Mouse (Mus musculus) liver, embryonic 13.5 days (tissue): ENCODE measurements around the gene Gm11733. TPM values are rescaled to one million over a fixed set of nuclear protein-coding genes. Genes with fewer than 3 reads are reported as not detected.

Experiments used
- ATAC-seq: fragments of 200-750 bp; cut with Nextera tagmentation; 2 replicates; pipeline ENCODE4 v1.8.0; 2017; ENCODE audit warnings: low read depth, mild to moderate bottlenecking, moderate number of reproducible peaks, moderate library complexity
- DNase-seq: peaks from one replicate; pipeline ENCODE4 v3.0.0; 2022
- H3K27ac ChIP-seq: fragments of 300-500 bp; sonication (generic); 2 replicates; pipeline ENCODE4 v1.5.1; 2015; ENCODE audit warnings: moderate library complexity, mild to moderate bottlenecking, inconsistent platforms
- H3K27me3 ChIP-seq: fragments of 300-500 bp; sonication (generic); 2 replicates; pipeline ENCODE4 v1.6.1; 2015; ENCODE audit warnings: mild to moderate bottlenecking, inconsistent platforms
- H3K36me3 ChIP-seq: fragments of 300-500 bp; sonication (generic); 2 replicates; pipeline ENCODE4 v1.6.1; 2015; ENCODE audit warnings: mild to moderate bottlenecking, inconsistent platforms
- H3K4me1 ChIP-seq: fragments of 300-500 bp; sonication (generic); replicated peaks from 2 replicates; pipeline ENCODE4 v1.6.1; 2015; ENCODE audit warnings: inconsistent platforms
- H3K4me2 ChIP-seq: fragments of 300-500 bp; sonication (generic); 2 replicates; pipeline ENCODE4 v1.6.1; 2015; ENCODE audit warnings: inconsistent platforms, mild to moderate bottlenecking, moderate library complexity
- H3K4me3 ChIP-seq: fragments of 300-500 bp; sonication (generic); replicated peaks from 2 replicates; pipeline ENCODE4 v1.5.1; 2015; ENCODE audit warnings: mild to moderate bottlenecking, inconsistent platforms
- H3K9ac ChIP-seq: fragments of 300-500 bp; sonication (generic); 2 replicates; pipeline ENCODE4 v1.6.1; 2015; ENCODE audit warnings: mild to moderate bottlenecking, inconsistent platforms
- H3K9me3 ChIP-seq: fragments of 300-500 bp; sonication (generic); replicated peaks from 2 replicates; pipeline ENCODE4 v1.6.1; 2016; ENCODE audit warnings: inconsistent platforms
- WGBS: fragments of 180-500 bp; shearing (Covaris S2); methylation state at CpG from one replicate; pipeline ENCODE4 v1.1.7; 2015; ENCODE audit not compliant: insufficient replicate concordance; 5-methylcytosine and 5-hydroxymethylcytosine counted together
- polyA plus RNA-seq: library from polyadenylated mRNA; unstranded; fragments of >200 nt; fragmentation: Nextera tagmentation; extraction: Ambion mirVana; gene quantifications from 2 replicates; pipeline ENCODE4 v1.2.1, GENCODE M21; 2015

The Gm11733 gene
- polyA plus RNA-seq, 1 experiment from 2014 or later = not detected

- 75% methylated on average over 7 of the region's 7 CpGs for WGBS
- DNase-seq (no peak), ATAC-seq (no peak)
Observed at GRCm38 (mm10) chr11:117466911-117467310, 17.3 kb upstream of the Gm11733 start.

GRCm38 (mm10) chr11:117468585-117469363 lies 15.4 kb upstream of the Gm11733 start:
- H3K4me3 ChIP-seq = no peak overlapping the region
- peaks cover 13% of the 10 kb centered on the region; the same call in 1 of the 2 replicates for H3K27me3 ChIP-seq
- ATAC-seq (no peak), DNase-seq (no peak)
- H3K9ac ChIP-seq = no peak overlapping the region
- no peaks in the 10 kb centered on the region for H3K4me1 ChIP-seq
- H3K4me2 ChIP-seq = no peak overlapping the region
- no peak overlapping the region for H3K27ac ChIP-seq
- H3K9me3 ChIP-seq = no peaks in the 10 kb centered on the region
- WGBS = 34% methylated on average over 6 of the region's 6 CpGs
- no peaks in the 10 kb centered on the region for H3K36me3 ChIP-seq

More at GRCm38 (mm10) chr11:117466911-117467310, 17.3 kb upstream of the Gm11733 start:
- Histone ChIP-seq H3K9ac (no peak overlapping the region), H3K27me3 (peaks cover 27% of the 10 kb centered on the region), H3K36me3 (no peaks in the 10 kb centered on the region), H3K4me3 (no peak overlapping the region), H3K4me2 (no peak overlapping the region), H3K27ac (no peak overlapping the region), H3K4me1 (no peaks in the 10 kb centered on the region), H3K9me3 (no peaks in the 10 kb centered on the region)

DNA sequence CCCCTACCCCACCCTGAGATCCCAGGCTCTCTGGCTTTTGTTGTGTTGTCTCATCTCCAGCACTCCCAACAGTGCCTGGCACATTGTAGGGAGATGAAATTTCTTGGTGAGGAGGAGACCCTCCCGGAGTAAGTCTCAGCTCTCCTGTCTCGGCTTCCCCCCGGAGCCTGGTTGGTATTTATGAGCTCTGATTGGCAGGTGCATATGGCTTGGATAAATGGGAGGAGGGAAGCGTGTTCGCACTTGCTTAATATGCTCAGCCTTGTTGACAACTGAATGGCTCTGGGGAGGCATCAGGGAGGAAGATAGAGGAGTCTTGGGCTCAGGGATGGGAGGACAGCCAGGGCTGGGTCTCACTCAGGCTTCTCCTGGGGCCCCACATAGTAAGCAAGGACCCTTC lies 14.4 kb upstream of the Gm11733 start:
- 62% methylated on average over 5 of the region's 5 CpGs for WGBS
- no peak overlapping the region for H3K9ac ChIP-seq
- no peak overlapping the region for H3K27ac ChIP-seq
- ATAC-seq (no peak), DNase-seq (no peak)
- no peak overlapping the region for H3K4me2 ChIP-seq
- peaks cover 13% of the 10 kb centered on the region; the same call in 1 of the 2 replicates for H3K27me3 ChIP-seq
- no peak overlapping the region for H3K4me3 ChIP-seq
- H3K9me3 ChIP-seq = no peaks in the 10 kb centered on the region
- H3K4me1 ChIP-seq = no peaks in the 10 kb centered on the region
- no peaks in the 10 kb centered on the region for H3K36me3 ChIP-seq

DNA sequence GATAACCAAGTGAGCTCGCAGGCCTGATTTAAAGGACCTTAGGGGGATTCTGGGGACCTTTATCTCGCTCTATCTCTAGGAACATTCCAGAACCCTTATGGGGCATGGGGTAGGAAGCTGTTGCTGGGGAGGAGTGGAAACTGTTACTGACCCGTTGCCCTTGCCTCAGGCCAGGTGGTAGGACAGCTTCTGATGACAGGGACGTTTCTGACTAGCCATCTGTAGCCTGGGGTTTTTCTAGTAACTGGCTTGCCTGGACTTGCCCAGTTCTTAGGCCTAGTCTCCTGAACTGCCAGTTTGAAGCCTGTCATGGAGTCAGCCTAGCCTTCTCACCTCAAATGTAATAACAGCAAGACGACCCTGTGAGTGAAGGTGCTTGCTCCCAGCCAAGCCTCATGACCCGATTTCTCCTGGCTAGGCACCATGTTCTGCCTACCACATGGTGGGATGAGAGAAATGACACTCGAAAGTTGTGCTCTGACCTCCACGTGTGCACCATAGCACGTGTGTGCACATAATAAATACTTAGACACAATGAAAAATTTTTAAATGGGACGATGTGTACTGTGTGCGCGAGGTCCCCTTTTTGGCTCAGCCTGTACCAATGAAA lies 13.5 kb upstream of the Gm11733 start:
- peaks cover 11% of the 10 kb centered on the region; the same call in 1 of the 2 replicates for H3K27me3 ChIP-seq
- H3K4me2 ChIP-seq = no peak overlapping the region
- H3K9me3 ChIP-seq = no peaks in the 10 kb centered on the region
- no peak overlapping the region for H3K9ac ChIP-seq
- H3K4me3 ChIP-seq = no peak overlapping the region
- whole genome bisulfite sequencing = 66% methylated on average over 12 of the region's 12 CpGs
- DNase-seq = no peak
- H3K4me1 ChIP-seq = no peaks in the 10 kb centered on the region
- no peaks in the 10 kb centered on the region for H3K36me3 ChIP-seq
- no peak overlapping the region for H3K27ac ChIP-seq
- ATAC-seq = no peak

DNA sequence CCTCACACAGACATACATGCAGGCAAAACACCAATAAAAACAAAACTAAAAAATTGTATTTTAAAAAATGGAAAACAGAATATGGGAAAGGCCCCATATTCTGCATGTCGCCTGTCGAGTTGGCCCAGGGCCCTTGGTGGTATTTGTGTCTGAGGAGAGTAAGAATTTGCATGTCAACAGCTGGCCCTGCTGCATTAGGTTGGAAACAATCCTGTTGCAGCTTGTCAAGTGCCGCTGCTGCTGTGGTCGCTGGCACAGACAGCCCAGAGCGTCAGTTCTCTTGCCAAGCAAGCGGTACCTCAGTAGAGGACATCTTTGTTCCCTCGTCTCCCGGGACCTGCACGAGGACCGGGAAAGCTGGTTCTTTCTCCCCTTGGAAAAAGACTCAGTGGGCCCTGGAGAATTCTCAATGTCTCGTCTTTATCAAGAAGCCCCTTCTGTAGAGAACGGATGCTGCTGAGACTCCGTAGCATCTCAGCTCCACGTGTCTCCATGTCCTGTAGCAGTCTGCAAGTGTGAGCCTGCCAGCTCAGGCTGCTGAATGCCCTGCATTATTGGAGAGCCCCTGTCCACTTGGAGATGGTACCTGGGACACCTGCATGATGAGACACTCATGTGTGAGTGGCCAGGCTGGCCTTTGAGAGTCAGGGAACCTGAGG lies 12.4 kb upstream of the Gm11733 start:
- no peaks in the 10 kb centered on the region for H3K9me3 ChIP-seq
- no peak overlapping the region for H3K4me3 ChIP-seq
- ATAC-seq = no peak
- H3K27me3 ChIP-seq = 0 out of 2 replicates have a peak, but pooled peaks cover 7% of the 10 kb centered on the region
- H3K4me1 ChIP-seq = no peaks in the 10 kb centered on the region
- H3K9ac ChIP-seq = no peak overlapping the region
- no peak overlapping the region for H3K27ac ChIP-seq
- 58% methylated on average over 14 of the region's 14 CpGs for WGBS
- no peak overlapping the region for H3K4me2 ChIP-seq
- DNase-seq = no peak
- H3K36me3 ChIP-seq = no peaks in the 10 kb centered on the region

DNA sequence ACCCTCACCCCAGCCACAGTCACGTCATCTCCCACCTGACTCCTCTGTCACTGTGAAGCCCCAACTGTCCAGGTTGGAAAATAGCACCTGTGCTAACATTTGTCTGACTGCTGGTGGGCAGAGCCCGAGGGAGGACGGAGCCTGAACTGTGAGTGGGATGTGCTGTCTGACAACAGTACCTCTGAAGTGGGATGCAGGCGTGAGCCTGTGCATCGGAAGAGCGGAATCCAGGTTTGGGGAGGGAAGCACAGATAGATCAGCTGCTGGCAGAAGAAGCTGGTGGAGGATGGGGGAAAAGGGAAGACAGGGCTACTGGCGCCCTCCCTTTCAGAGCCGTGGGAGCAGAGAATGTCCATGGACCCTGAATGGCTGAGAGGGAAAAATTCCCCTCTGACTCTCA lies 11.3 kb upstream of the Gm11733 start:
- WGBS = 58% methylated on average over 8 of the region's 8 CpGs
- Histone ChIP-seq H3K27me3 (peaks cover 12% of the 10 kb centered on the region; the same call in 1 of the 2 replicates), H3K4me1 (no peaks in the 10 kb centered on the region), H3K27ac (no peak overlapping the region), H3K4me2 (no peak overlapping the region), H3K4me3 (no peak overlapping the region), H3K36me3 (no peaks in the 10 kb centered on the region), H3K9me3 (no peaks in the 10 kb centered on the region), H3K9ac (no peak overlapping the region)
- DNase-seq (no peak), ATAC-seq (no peak)

DNA sequence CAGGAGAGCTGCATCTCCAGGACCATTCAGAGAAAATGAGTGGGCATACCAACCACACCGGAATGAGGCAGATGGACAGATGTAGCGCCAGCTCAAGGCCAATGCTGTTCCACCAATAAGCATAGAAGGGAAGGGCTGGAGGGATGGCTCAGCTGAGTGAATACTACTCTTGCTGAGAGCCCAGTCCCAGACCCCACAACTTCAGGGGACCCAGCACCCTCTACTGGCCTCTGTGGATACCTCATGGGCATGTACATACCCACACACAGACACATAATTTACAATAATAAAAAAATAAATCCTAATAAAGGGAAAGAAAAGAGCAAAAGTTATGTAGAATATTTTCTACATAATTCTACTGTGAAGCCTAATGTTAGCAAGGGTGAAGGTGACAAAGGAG lies 9.0 kb upstream of the Gm11733 start:
- 83% methylated on average over 2 of the region's 2 CpGs for WGBS
- no peak overlapping the region for H3K4me2 ChIP-seq
- no peak for DNase-seq
- H3K27me3 ChIP-seq = peaks cover 31% of the 10 kb centered on the region
- H3K36me3 ChIP-seq = no peaks in the 10 kb centered on the region
- H3K4me1 ChIP-seq = no peaks in the 10 kb centered on the region
- no peaks in the 10 kb centered on the region for H3K9me3 ChIP-seq
- H3K27ac ChIP-seq = no peak overlapping the region
- H3K4me3 ChIP-seq = no peak overlapping the region
- no peak for ATAC-seq
- no peak overlapping the region for H3K9ac ChIP-seq

DNA sequence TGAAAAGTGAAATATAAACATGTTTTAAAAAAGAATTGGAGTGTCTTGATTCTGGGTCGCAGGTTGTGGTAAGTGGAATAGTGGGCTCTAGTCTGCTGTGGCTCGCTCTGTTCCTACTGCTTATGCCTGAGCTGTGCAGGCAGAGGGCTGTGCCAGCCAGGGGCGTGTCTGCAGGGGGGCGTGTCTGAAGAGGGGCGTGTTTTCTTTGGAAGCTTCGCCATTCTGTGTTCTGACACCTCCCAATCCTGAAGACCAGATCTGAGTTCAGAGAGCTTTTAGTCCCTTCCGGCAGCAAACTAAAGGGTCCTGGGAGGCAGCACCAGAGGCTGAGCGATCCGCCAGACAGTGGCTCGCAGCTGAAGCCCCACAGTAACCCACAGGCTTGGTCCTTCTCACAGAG lies 8.5 kb upstream of the Gm11733 start:
- ATAC-seq (no peak), DNase-seq (no peak)
- 13% methylated on average over 10 of the region's 10 CpGs for WGBS
- Histone ChIP-seq H3K27me3 (peaks cover 35% of the 10 kb centered on the region), H3K4me2 (no peak overlapping the region), H3K36me3 (no peaks in the 10 kb centered on the region), H3K4me3 (no peak overlapping the region), H3K27ac (no peak overlapping the region), H3K9ac (no peak overlapping the region), H3K9me3 (no peaks in the 10 kb centered on the region), H3K4me1 (no peaks in the 10 kb centered on the region)

DNA sequence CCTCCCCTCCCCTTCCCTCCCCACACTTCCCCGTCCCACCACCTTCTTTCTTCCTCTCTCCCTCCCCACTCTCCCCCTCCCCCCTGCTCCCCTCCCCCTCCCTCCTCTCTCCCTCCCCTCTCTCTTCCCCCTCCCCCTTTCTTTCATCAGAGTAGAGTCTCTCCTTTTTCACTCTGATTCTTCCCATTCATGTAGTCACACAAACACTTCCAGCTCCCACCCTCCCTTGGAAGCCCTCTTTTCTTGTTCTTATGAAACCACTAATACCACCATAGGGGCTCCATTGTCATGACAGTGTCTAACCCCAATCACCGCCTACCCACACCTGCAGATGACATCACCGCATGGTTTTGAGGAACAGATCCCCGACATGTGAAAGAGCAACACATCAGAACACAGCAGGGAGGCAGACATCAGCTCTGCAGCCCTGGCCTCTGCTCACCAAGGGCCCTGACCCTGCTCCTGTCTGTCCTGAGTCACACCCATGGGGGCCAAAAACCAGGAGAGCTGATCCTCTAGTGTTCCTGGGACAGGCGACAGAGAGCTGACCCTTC lies 7.5 kb upstream of the Gm11733 start:
- H3K9ac ChIP-seq = no peak overlapping the region
- 44% methylated on average over 5 of the region's 5 CpGs for WGBS
- H3K27ac ChIP-seq = no peak overlapping the region
- DNase-seq (no peak), ATAC-seq (no peak)
- H3K27me3 ChIP-seq = peaks cover 43% of the 10 kb centered on the region
- H3K4me1 ChIP-seq = no peaks in the 10 kb centered on the region
- no peaks in the 10 kb centered on the region for H3K36me3 ChIP-seq
- no peak overlapping the region for H3K4me2 ChIP-seq
- no peaks in the 10 kb centered on the region for H3K9me3 ChIP-seq
- H3K4me3 ChIP-seq = no peak overlapping the region

GRCm38 (mm10) chr11:117478271-117479006 lies 5.7 kb upstream of the Gm11733 start:
- WGBS = 51% methylated on average over 10 of the region's 10 CpGs

More at GRCm38 (mm10) chr11:117478271-117479006, 5.7 kb upstream of the Gm11733 start:
- no peak for ATAC-seq
- peaks cover 59% of the 10 kb centered on the region for H3K27me3 ChIP-seq
- H3K9ac ChIP-seq = no peak overlapping the region
- H3K4me1 ChIP-seq = peaks cover 4% of the 10 kb centered on the region
- no peaks in the 10 kb centered on the region for H3K36me3 ChIP-seq
- H3K9me3 ChIP-seq = no peaks in the 10 kb centered on the region
- no peak overlapping the region for H3K4me3 ChIP-seq
- DNase-seq = no peak
- no peak overlapping the region for H3K27ac ChIP-seq
- no peak overlapping the region for H3K4me2 ChIP-seq
